Mouse (Mus musculus) B cell, adult (primary cell): ENCODE measurements around the gene Lyst. TPM values are rescaled to one million over a fixed set of nuclear protein-coding genes. Genes with fewer than 3 reads are reported as not detected.

Experiments used
- total RNA-seq: library from RNA; stranded (reverse); gene quantifications from 4 replicates; pipeline ENCODE4 v1.2.4, GENCODE M21; 2023; ENCODE audit not compliant: inconsistent age

Gene Lyst
- total RNA-seq, result 89.6 to 104 TPM (median 95.5 TPM) in 4 replicates

DNA sequence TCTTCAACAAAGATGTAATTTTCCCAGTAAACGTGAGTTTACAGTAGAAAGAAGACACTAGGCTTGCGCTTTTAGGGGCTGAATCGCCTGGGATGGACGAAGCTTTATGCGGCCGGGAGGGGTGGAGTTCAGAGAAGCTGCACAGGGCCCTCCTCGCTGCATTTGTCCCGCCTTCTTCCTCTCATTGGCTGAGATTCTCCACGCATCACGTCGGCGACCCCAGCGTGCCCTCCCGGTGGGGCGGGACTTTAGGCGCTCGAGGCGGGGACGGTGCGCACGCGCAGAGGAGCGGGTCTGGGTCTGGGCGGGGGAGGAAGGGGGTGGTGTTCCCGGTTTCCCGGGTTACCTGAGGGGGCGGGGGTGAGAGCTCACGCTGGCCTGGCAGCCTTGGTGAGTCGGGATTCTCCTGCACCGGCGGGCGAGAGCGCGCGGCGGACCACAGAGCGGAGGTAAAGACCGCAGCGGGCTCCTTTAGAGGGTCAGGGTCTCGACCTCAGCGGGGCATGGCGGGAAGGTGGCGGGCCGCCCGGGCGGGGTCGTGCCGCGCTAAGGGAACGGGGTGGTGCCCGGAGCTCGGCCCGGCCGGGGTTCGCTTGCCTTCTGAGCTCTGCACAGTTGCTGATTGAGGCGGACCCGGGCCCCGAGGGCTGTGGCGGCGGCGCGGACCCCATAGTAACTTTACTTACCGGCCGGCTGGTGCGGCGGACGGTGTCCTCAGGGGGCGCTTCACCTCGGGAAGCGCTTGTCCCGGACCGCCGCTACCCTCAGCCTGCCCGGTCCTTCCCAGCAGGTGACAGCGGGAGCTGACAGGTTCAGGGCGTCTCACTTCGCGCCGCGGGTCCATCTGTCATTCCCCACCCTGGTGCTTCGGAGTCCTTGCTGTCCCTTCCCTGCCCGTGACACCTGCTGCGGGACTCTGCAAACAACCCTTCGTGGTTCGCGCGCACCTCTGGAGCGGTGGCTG, at the start of gene Lyst:
TSS of gene Lyst (plus strand) at position 350 of the 964 bp plus-strand sequence.

DNA sequence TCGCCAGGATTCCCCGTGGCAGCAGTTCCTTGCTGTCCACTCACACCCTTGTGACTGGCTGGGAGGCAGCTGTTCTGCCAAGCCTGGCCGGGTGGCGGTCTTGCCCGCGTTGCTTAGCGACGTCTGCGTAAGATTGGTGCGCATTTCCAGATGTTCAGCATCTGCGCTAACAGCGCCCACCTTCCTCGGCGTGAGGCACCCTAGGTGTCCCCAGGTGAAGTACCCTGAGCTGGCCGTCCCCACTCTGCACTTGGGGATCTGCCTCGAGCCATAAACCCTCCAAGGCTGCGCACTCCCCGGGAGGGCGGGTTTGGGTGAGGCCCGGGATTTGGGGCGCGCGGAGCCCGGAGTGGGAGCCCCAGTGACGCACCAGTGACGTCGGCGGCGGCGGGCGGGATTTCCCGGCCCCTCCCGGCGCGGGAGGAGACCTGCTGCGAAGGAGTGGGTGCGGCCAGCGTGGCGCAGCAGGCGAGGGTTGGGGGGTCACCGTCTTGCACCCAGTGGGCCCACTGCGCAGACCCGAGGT, 193.8 kb downstream of the Lyst start, which contains the start of gene Gng4:
TSS of gene Gng4 (plus strand) at position 166 of the 526 bp plus-strand sequence.

Other genes starting within 250 kb of the Lyst start
- 50.9 to 63.8 TPM (median 56.0 TPM) in 4 replicates for gene Gpr137b, start 196.4 kb upstream of the Lyst start, total RNA-seq
- 16.8 to 24.2 TPM (median 19.9 TPM) in 4 replicates for gene Nid1, start 152.8 kb upstream of the Lyst start, total RNA-seq
- gene Gng4, start 193.7 kb downstream of the Lyst start, total RNA-seq, result 0.87 TPM in 1 of 4 replicates, not detected in the others